Mouse (Mus musculus): ENCODE measurements around the gene A830031A19Rik. TPM values are rescaled to one million over a fixed set of nuclear protein-coding genes. Genes with fewer than 3 reads are reported as not detected.

The A830031A19Rik gene
- total RNA-seq, 2 experiments from 2014 or later: not detected

GRCm38 (mm10) chr11:24078706-24079316 lies 4.0 kb upstream of the A830031A19Rik start:
- ATAC-seq (replicated peaks; ENCODE audit: low FRiP score, poor library complexity, severe bottlenecking): no peak

DNA sequence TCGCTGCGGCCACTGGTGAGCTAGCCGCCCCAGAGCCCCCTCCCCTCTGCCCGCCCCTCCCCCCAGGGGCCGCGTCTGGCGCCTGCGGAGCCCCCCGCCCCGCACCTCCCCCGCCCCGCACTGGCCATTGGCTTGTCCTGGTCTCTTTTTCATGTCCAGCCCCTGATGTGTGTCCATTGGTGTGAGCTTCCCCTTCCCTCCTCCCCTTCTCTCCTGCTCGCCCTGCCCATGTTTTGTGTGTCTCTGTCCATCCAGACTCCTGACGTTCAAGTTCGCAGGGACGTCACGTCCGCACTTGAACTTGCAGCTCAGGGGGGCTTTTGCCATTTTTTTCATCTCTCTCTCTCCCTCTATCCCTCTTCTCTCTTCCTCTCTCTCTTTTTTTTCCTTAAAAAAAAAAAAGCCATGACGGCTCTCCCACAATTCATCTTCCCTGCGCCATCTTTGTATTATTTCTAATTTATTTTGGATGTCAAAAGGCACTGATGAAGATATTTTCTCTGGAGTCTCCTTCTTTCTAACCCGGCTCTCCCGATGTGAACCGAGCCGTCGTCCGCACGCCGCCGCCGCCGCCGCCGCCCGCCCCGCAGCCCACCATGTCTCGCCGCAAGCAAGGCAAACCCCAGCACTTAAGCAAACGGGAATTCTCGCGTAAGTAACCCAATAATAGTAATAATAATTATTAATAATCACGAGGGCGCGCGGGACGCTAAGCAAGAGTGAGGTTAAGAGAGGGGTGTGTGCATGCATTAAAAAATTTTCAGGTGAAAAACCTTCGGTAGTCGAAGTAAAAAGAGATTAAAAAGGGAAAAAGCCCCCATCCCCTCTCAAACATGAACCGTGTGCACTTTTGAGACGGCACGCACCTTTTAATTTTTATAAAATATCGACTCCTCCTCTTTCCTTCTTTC lies 3.2 kb upstream of the A830031A19Rik start, which contains the start of gene Bcl11a:
Gene Bcl11a, plus strand, starts transcription at position 262 of the 911 bp plus-strand sequence.
- ATAC-seq (replicated peaks; ENCODE audit: low FRiP score, poor library complexity, severe bottlenecking): no peak

GRCm38 (mm10) chr11:24076821-24077730 lies 2.2 kb upstream of the A830031A19Rik start:
- peak; percentile 53 for ATAC-seq (replicated peaks; ENCODE audit: low FRiP score, poor library complexity, severe bottlenecking)

GRCm38 (mm10) chr11:24076127-24076650 lies 1.3 kb upstream of the A830031A19Rik start:
- ATAC-seq (replicated peaks; ENCODE audit: low FRiP score, poor library complexity, severe bottlenecking): peak; percentile 63

- ATAC-seq (replicated peaks; ENCODE audit: low FRiP score, poor library complexity, severe bottlenecking): no peak
Observed at GRCm38 (mm10) chr11:24075486-24076126, 752 bp upstream of the A830031A19Rik start.

GRCm38 (mm10) chr11:24074021-24074591 lies 748 bp downstream of the A830031A19Rik start:
- ATAC-seq (replicated peaks; ENCODE audit: low FRiP score, poor library complexity, severe bottlenecking): no peak

DNA sequence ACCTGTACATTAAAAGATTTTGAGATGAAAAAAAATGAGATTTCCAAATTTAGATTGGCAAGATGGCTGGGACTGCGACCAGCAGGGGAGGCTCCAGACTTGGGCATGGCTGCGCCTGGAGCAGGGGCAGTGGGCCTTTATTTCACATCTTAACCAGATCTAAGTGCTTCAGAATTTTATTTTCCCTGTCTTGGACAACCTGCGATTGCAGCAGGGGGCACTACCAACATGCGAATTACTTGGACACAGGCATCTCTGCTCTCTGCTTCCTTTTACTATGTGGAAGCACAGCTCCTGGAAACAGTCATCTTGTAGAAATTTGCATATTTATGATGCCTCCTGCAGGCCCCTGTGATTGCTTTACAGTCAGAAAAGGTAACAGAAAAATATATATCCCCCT lies 9.5 kb downstream of the A830031A19Rik start:
- ATAC-seq (replicated peaks; ENCODE audit: low FRiP score, poor library complexity, severe bottlenecking): no peak

GRCm38 (mm10) chr11:24064221-24064620 lies 10.6 kb downstream of the A830031A19Rik start:
- no peak for ATAC-seq (replicated peaks; ENCODE audit: low FRiP score, poor library complexity, severe bottlenecking)

- no peak for ATAC-seq (replicated peaks; ENCODE audit: low FRiP score, poor library complexity, severe bottlenecking)
Observed at GRCm38 (mm10) chr11:24062495-24063096, 12.3 kb downstream of the A830031A19Rik start.

DNA sequence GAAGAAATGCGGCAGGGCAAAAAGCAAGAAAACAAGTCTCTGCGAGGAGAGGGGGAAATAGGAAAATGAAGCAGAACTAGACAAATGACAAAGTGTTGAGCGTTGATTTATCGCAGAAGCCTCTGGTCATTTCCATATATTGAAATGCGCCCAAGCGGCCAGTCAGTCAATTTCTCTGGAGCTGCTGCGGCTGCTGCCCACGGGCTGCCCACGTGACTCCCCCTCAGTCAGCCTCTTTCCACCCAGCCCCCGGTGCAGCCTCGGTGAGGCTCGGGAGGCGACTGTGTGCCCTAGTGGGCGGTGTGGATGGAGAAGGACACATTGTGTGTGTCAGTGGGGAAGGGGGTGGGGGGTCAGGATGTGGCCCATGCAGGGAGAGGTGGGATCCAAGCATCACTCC lies 13.0 kb downstream of the A830031A19Rik start:
- no peak for ATAC-seq (replicated peaks; ENCODE audit: low FRiP score, poor library complexity, severe bottlenecking)

DNA sequence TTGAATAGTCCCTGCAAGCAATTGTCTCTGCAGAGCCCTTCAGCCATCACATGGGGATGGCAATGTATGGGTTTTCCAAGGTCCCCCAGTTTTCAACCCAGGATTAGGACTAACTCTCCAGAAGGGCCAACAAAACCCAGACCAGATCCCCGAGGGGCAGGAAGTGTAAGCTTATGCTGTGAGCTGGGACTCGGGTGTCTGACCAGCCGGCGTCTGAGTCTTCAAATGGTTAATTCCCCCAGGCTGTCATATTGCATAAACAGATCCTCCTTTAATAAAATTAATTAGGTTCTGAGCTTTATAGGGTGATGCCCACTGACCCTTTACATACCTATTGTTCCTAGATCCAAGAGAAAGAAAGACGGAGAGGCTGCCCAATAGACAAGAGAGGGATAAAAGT lies 14.4 kb downstream of the A830031A19Rik start:
- ATAC-seq (replicated peaks; ENCODE audit: low FRiP score, poor library complexity, severe bottlenecking): no peak

DNA sequence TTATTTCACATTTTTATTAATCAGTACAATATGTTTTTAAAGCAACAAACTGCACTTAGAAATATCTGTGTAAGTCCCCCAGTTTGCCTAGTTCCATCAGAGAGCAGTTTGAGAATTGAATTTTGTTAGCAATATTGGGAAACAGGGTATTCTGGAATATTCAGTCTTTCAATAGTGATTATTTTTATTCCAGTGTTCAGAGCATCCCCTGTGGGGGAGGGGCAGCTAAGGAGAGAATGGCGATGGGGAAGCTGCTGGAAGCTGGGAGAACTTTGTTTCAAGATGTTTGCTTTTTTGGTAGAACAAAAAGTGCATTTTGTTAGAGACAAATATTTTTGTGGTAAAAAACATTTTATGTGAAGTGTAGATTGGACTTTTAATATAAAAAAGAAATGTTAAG lies 15.7 kb downstream of the A830031A19Rik start:
- no peak for ATAC-seq (replicated peaks; ENCODE audit: low FRiP score, poor library complexity, severe bottlenecking)

DNA sequence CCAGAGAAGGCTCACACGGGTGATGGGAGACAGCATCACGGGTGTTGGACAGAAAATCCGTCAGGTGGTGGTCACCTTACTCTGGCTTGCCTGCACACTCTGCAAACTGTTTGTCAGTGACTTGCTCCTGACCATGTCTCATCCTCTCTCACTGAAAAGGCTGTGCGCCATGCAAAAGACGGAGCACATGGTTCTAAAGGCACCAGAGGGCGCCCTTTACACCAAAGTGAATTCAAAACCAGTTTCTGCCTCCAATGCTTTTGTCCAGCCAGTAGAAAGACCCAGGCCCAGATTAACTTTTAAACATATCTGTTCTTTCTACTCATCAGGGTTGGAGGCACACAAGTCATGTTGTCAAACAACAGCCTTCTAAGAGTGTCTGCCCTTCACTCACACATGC lies 22.0 kb downstream of the A830031A19Rik start:
- ATAC-seq (replicated peaks; ENCODE audit: low FRiP score, poor library complexity, severe bottlenecking): no peak

- ATAC-seq (replicated peaks; ENCODE audit: low FRiP score, poor library complexity, severe bottlenecking): no peak
Observed at GRCm38 (mm10) chr11:24050032-24050757, 24.7 kb downstream of the A830031A19Rik start.

- peak; percentile 83 for ATAC-seq (replicated peaks; ENCODE audit: low FRiP score, poor library complexity, severe bottlenecking)
Observed at GRCm38 (mm10) chr11:24049226-24050031, 25.4 kb downstream of the A830031A19Rik start.

GRCm38 (mm10) chr11:24044025-24044424 lies 30.8 kb downstream of the A830031A19Rik start:
- ATAC-seq (replicated peaks; ENCODE audit: low FRiP score, poor library complexity, severe bottlenecking): no peak

DNA sequence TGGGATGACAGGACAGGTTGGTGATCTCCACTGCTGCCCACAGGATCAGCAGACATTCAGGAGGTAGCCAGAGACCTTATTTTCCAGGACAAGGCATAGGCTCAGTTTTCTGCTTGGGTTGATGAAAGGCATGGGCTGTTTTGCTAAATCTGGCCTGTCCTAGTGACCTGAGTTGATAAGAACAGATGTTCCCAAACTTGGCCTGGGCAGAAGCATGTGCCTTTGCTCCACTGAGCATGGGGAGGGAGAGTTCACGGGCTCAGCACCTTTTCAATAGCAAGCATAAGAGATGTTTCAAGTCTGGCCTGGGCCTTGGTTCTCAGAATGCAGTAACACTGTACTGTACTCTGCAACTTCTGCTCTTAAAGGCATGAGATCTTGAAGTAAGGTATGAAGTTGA lies 54.1 kb downstream of the A830031A19Rik start:
- ATAC-seq (replicated peaks; ENCODE audit: low FRiP score, poor library complexity, severe bottlenecking): no peak

Data from erythroblast, adult 5-6 weeks (primary cell).